Mouse (Mus musculus) lung, postnatal 4 days (tissue): ENCODE measurements around the gene Gm20696.

Experiments used
- DNase-seq, 2 experiments: peaks; one replicate each; pipeline ENCODE4 v3.0.0; 2021

Gene Gm20696

GRCm38 (mm10) chr6:99663232-99663631 lies 3.4 kb downstream of the Gm20696 start:
- no peak for DNase-seq

GRCm38 (mm10) chr6:99660443-99660842 lies 6.2 kb downstream of the Gm20696 start:
- DNase-seq: no peak

- DNase-seq: no peak
Observed at GRCm38 (mm10) chr6:99658586-99658985, 8.0 kb downstream of the Gm20696 start.

- no peak for DNase-seq
Observed at GRCm38 (mm10) chr6:99656088-99656487, 10.5 kb downstream of the Gm20696 start.

GRCm38 (mm10) chr6:99655488-99655887 lies 11.1 kb downstream of the Gm20696 start:
- DNase-seq: no peak

- no peak for DNase-seq
Observed at GRCm38 (mm10) chr6:99654343-99654742, 12.3 kb downstream of the Gm20696 start.

- DNase-seq: no peak
Observed at GRCm38 (mm10) chr6:99652341-99652740, 14.3 kb downstream of the Gm20696 start.

- DNase-seq: no peak
Observed at GRCm38 (mm10) chr6:99649307-99649706, 17.3 kb downstream of the Gm20696 start.

- no peak for DNase-seq
Observed at GRCm38 (mm10) chr6:99646344-99646743, 20.3 kb downstream of the Gm20696 start.

GRCm38 (mm10) chr6:99644876-99645275 lies 21.7 kb downstream of the Gm20696 start:
- no peak for DNase-seq

- DNase-seq: no peak
Observed at GRCm38 (mm10) chr6:99644386-99644785, 22.2 kb downstream of the Gm20696 start.

- peak; percentile 69 to 76 for DNase-seq
Observed at GRCm38 (mm10) chr6:99643439-99644199, 23.0 kb downstream of the Gm20696 start.

GRCm38 (mm10) chr6:99637456-99637855 lies 29.1 kb downstream of the Gm20696 start:
- no peak for DNase-seq

- DNase-seq: no peak
Observed at GRCm38 (mm10) chr6:99636801-99637200, 29.8 kb downstream of the Gm20696 start.

- no peak for DNase-seq
Observed at GRCm38 (mm10) chr6:99636121-99636520, 30.5 kb downstream of the Gm20696 start.

GRCm38 (mm10) chr6:99632121-99632980 lies 34.2 kb downstream of the Gm20696 start:
- peak in 1 of 2 experiments; percentile 36 for DNase-seq

- no peak for DNase-seq
Observed at GRCm38 (mm10) chr6:99631637-99632036, 35.0 kb downstream of the Gm20696 start.

GRCm38 (mm10) chr6:99629726-99630458 lies 36.7 kb downstream of the Gm20696 start:
- no peak for DNase-seq

- no peak for DNase-seq
Observed at GRCm38 (mm10) chr6:99626347-99626746, 40.2 kb downstream of the Gm20696 start.

GRCm38 (mm10) chr6:99625803-99626202 lies 40.8 kb downstream of the Gm20696 start:
- no peak for DNase-seq

GRCm38 (mm10) chr6:99625306-99625705 lies 41.3 kb downstream of the Gm20696 start:
- no peak for DNase-seq

- DNase-seq: no peak
Observed at GRCm38 (mm10) chr6:99624542-99624941, 42.1 kb downstream of the Gm20696 start.

GRCm38 (mm10) chr6:99623641-99624040 lies 43.0 kb downstream of the Gm20696 start:
- DNase-seq: peak; percentile 28 to 34
